ENCODE assay signal across 11 mouse cellular contexts in genomic region chr2:135745126-135745525, GRCm38 (mm10).
DNase-seq lines count a peak whose midpoint lies in the region; ATAC-seq lines count a peak whose summit lies in the region.
"Had no signal": no experiment of that assay in that cellular context is flagged by ENCODE, and none has a peak within 500 bp of the region (broad histone marks: within the 10 kb centered on the region; RNA-seq: fewer than 3 reads in every experiment).

No protein-coding gene starts in this region.

- no peak overlapping the region for H3K4me3 ChIP-seq in hindbrain, embryonic 16.5 days (ENCODE audit: low read length)
- no peak overlapping the region for H3K4me3 ChIP-seq in hindbrain, embryonic 14.5 days (replicated peaks; ENCODE audit: low read length)
- H3K4me3 ChIP-seq in lung, embryonic 16.5 days (ENCODE audit: low read length) = no peak overlapping the region
- H3K4me3 ChIP-seq: embryonic facial prominence, embryonic 13.5 days had no signal

- no peaks in the 10 kb centered on the region; the same call in none of the 2 replicates for H3K4me1 ChIP-seq in hindbrain, embryonic 16.5 days (ENCODE audit: control insufficient read depth, insufficient read depth, low read depth, low read length)
- H3K4me1 ChIP-seq in hindbrain, embryonic 14.5 days (replicated peaks; ENCODE audit: control insufficient read depth, insufficient read depth, low read length) = peaks cover 18% of the 10 kb centered on the region; the same call in 1 of the 2 replicates
- peaks cover 14% of the 10 kb centered on the region for H3K4me1 ChIP-seq in lung, embryonic 16.5 days (replicated peaks; ENCODE audit: control insufficient read depth, insufficient read depth, low read length)

- no peak overlapping the region for H3K9ac ChIP-seq in hindbrain, embryonic 16.5 days (ENCODE audit: low read depth, low read length)
- H3K9ac ChIP-seq in hindbrain, embryonic 14.5 days = no peak overlapping the region
- no peak overlapping the region for H3K9ac ChIP-seq in lung, embryonic 16.5 days (ENCODE audit: low read length)
- H3K9ac ChIP-seq: embryonic facial prominence, embryonic 13.5 days had no signal

- ATAC-seq in hindbrain, embryonic 16.5 days = no peak
- ATAC-seq in hindbrain, embryonic 14.5 days (ENCODE audit: low FRiP score) = no peak
- peak; percentile 42; the same call in 1 of the 2 replicates for ATAC-seq in lung, embryonic 16.5 days (ENCODE audit: low read depth)
- no peak for ATAC-seq in CD4-positive, CD25-positive, alpha-beta regulatory T cell, adult 4 months

- 51% methylated on average over 7 of the region's 7 CpGs for WGBS in hindbrain, embryonic 16.5 days
- 68% methylated on average over 7 of the region's 7 CpGs for WGBS in hindbrain, embryonic 14.5 days
- WGBS in lung, embryonic 16.5 days = 49% methylated on average over 7 of the region's 7 CpGs

- no peak overlapping the region for H3K27ac ChIP-seq in hindbrain, embryonic 16.5 days (ENCODE audit: low read depth, low read length)
- no peak overlapping the region for H3K27ac ChIP-seq in hindbrain, embryonic 14.5 days
- H3K27ac ChIP-seq in lung, embryonic 16.5 days (ENCODE audit: low read length) = no peak overlapping the region
- H3K27ac ChIP-seq: embryonic facial prominence, embryonic 13.5 days had no signal

- H3K4me2 ChIP-seq in hindbrain, embryonic 16.5 days (ENCODE audit: low read length) = 0 out of 2 replicates have a peak overlapping the region, but pooled peaks have one; percentile 2
- H3K4me2 ChIP-seq in hindbrain, embryonic 14.5 days (replicated peaks) = no peak overlapping the region
- peak overlapping the region; percentile 41 for H3K4me2 ChIP-seq in lung, embryonic 16.5 days (ENCODE audit: low read depth, low read length)
- H3K4me2 ChIP-seq: embryonic facial prominence, embryonic 13.5 days had no signal

- H3K27me3 ChIP-seq in hindbrain, embryonic 16.5 days (replicated peaks; ENCODE audit: control insufficient read depth, insufficient read depth, low read length) = no peaks in the 10 kb centered on the region
- no peaks in the 10 kb centered on the region for H3K27me3 ChIP-seq in hindbrain, embryonic 14.5 days (ENCODE audit: control insufficient read depth, insufficient read depth, low read length)
- H3K27me3 ChIP-seq in lung, embryonic 16.5 days (ENCODE audit: control insufficient read depth, insufficient read depth, low read depth, low read length) = no peaks in the 10 kb centered on the region
- H3K27me3 ChIP-seq: embryonic facial prominence, embryonic 13.5 days had no signal

- DNase-seq in adrenal gland, adult 2 months = peak; percentile 54
- DNase-seq in adrenal gland, postnatal 4 days (ENCODE audit: low spot score in 2 of 2) = no peak
- no peak for DNase-seq in hindbrain, embryonic 14.5 days (ENCODE audit: low spot score)
- peak; percentile 40 for DNase-seq in brain, adult 2 months (ENCODE audit: low read depth, low spot score)
- DNase-seq in gastrocnemius, postnatal 10 days = no peak
- DNase-seq: right cerebral cortex, postnatal 25 days; thymus, postnatal 4 days had no signal

- no peaks in the 10 kb centered on the region for H3K36me3 ChIP-seq in hindbrain, embryonic 16.5 days (ENCODE audit: control insufficient read depth, insufficient read depth, low read length)
- no peaks in the 10 kb centered on the region for H3K36me3 ChIP-seq in hindbrain, embryonic 14.5 days (replicated peaks; ENCODE audit: control insufficient read depth, insufficient read depth)
- no peaks in the 10 kb centered on the region for H3K36me3 ChIP-seq in lung, embryonic 16.5 days (ENCODE audit: control insufficient read depth, insufficient read depth, low read length)
- H3K36me3 ChIP-seq: embryonic facial prominence, embryonic 13.5 days had no signal

- no peaks in the 10 kb centered on the region for H3K9me3 ChIP-seq in hindbrain, embryonic 16.5 days (ENCODE audit: control insufficient read depth, low read length)
- H3K9me3 ChIP-seq in hindbrain, embryonic 14.5 days (ENCODE audit: control insufficient read depth, low read length) = no peaks in the 10 kb centered on the region
- H3K9me3 ChIP-seq in lung, embryonic 16.5 days (ENCODE audit: control insufficient read depth, low read length) = no peaks in the 10 kb centered on the region
- H3K9me3 ChIP-seq: embryonic facial prominence, embryonic 13.5 days had no signal

Comparison
In these comparisons a context has a peak if more than half of its experiments do, and no peak if none do; other contexts are left out.
1. DNase-seq: peak in adrenal gland, adult 2 months (single experiment) and brain, adult 2 months (single experiment); none in adrenal gland, postnatal 4 days (0 of 2), hindbrain, embryonic 14.5 days (single experiment) and gastrocnemius, postnatal 10 days (single experiment).